Mouse (Mus musculus): ENCODE measurements at regions not wholly inside any gene's neighbourhood (a gene's known extent, or its start where the extent isn't known, plus 50 kb on each side); places are given as distances from the start of the nearest gene placed in this dataset.
A peak's percentile ranks its signal among the peaks of the same experiment; 100 is the strongest.

GRCm38 (mm10) chr7:79543231-79544071, 74.0 kb downstream of the Rhcg start:
- Histone ChIP-seq H3K4me3 (ENCODE audit: low read depth, low read length) (peak overlapping the region; percentile 21; the same call in 1 of the 2 replicates), H3K4me1 (ENCODE audit: control insufficient read depth, insufficient read depth, low read length) (peaks cover 16% of the 10 kb centered on the region), H3K4me2 (ENCODE audit: low read depth) (peak overlapping the region; percentile 44), H3K27ac (ENCODE audit: low read depth, low read length) (peak overlapping the region; percentile 96), H3K36me3 (ENCODE audit: control insufficient read depth, insufficient read depth, low read length) (no peaks in the 10 kb centered on the region), H3K27me3 (ENCODE audit: control insufficient read depth, insufficient read depth, low read length) (peaks cover 72% of the 10 kb centered on the region), H3K9ac (ENCODE audit: low read length) (peak overlapping the region; percentile 69), H3K9me3 (ENCODE audit: control insufficient read depth, low read length) (no peaks in the 10 kb centered on the region)
- DNase-seq (ENCODE audit: low spot score), result peak; percentile 67
- WGBS, result under 1% methylated on average over 58 of the region's 58 CpGs
- peak; percentile 58 for ATAC-seq (ENCODE audit: insufficient read depth, low FRiP score, low TSS enrichment)

DNA sequence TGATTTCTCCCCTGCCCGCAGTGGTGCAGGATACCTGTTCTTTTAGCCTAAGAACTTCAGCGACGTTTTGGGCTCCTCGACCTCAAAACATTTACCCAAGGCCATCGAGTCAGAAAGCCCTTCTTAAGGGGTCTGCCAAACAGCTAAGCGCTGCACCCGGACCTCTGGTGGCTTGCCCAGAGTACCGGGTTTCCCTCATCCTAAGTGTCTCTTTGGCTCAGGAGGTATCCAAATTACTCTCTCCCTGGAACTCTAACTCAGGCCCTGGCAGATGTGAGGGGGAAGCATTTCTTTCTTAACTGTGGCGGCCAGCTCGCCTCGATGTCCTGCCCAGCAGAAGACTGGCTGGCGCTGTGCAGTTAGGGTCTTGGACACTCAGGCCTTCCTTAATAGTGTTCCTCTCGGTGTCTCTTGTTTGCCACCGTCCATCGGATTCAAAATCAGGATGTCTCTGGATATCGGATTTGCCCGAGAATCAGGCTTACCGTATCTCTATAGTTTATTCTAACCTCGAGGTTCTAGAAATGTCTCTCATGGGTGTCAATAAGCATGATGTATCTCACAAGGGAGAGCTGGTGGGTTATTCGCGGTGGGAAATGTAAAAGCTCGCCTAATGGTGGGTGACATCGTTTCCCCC, 75.0 kb downstream of the Rhcg start:
- peaks cover 16% of the 10 kb centered on the region for H3K4me1 ChIP-seq (ENCODE audit: control insufficient read depth, insufficient read depth, low read length)

DNA sequence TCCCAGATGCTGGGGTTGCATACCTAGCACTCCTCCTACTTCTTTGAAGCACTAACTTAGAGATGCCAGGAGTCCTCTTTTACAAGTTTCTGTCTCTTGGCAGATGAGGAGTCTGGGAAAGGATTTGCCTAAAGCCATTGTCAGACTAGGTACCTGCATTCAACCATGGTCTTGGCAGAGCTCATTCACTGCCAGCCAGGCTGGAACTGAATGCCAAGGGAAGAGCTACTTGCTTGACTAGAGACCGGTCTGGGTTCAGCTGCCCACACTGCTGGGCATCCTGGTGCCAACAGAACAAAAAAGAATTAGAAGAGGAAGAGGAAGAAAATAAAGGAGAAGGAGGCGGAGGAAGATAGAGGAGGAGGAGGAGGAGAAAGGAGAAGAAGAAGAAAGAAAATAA, 74.1 kb upstream of the Polg start:
- H3K9ac ChIP-seq (ENCODE audit: low read length), result no peak overlapping the region
- 20% methylated on average over 2 of the region's 2 CpGs for WGBS
- peaks cover 20% of the 10 kb centered on the region for H3K4me1 ChIP-seq (ENCODE audit: control insufficient read depth, insufficient read depth, low read length)
- peaks cover 68% of the 10 kb centered on the region for H3K27me3 ChIP-seq (ENCODE audit: control insufficient read depth, insufficient read depth, low read length)
- no peak overlapping the region for H3K4me3 ChIP-seq (ENCODE audit: low read depth, low read length)
- H3K27ac ChIP-seq (ENCODE audit: low read depth, low read length), result no peak overlapping the region
- no peaks in the 10 kb centered on the region for H3K36me3 ChIP-seq (ENCODE audit: control insufficient read depth, insufficient read depth, low read length)
- ATAC-seq (ENCODE audit: insufficient read depth, low FRiP score, low TSS enrichment), result no peak
- no peak overlapping the region for H3K4me2 ChIP-seq (ENCODE audit: low read depth)
- no peak for DNase-seq (ENCODE audit: low spot score)
- no peaks in the 10 kb centered on the region for H3K9me3 ChIP-seq (ENCODE audit: control insufficient read depth, low read length)

More for the DNA sequence above, 75.0 kb downstream of the Rhcg start:
- Histone ChIP-seq H3K27me3 (ENCODE audit: control insufficient read depth, insufficient read depth, low read length) (peaks cover 69% of the 10 kb centered on the region), H3K4me3 (ENCODE audit: low read depth, low read length) (no peak overlapping the region), H3K9me3 (ENCODE audit: control insufficient read depth, low read length) (no peaks in the 10 kb centered on the region), H3K9ac (ENCODE audit: low read length) (peak overlapping the region; percentile 69; the same call in 1 of the 2 replicates), H3K4me2 (ENCODE audit: low read depth) (no peak overlapping the region), H3K36me3 (ENCODE audit: control insufficient read depth, insufficient read depth, low read length) (no peaks in the 10 kb centered on the region), H3K27ac (ENCODE audit: low read depth, low read length) (peak overlapping the region; percentile 96)
- ATAC-seq (ENCODE audit: insufficient read depth, low FRiP score, low TSS enrichment) (no peak), DNase-seq (ENCODE audit: low spot score) (peak; percentile 31)
- 3% methylated on average over 23 of the region's 23 CpGs for WGBS

DNA sequence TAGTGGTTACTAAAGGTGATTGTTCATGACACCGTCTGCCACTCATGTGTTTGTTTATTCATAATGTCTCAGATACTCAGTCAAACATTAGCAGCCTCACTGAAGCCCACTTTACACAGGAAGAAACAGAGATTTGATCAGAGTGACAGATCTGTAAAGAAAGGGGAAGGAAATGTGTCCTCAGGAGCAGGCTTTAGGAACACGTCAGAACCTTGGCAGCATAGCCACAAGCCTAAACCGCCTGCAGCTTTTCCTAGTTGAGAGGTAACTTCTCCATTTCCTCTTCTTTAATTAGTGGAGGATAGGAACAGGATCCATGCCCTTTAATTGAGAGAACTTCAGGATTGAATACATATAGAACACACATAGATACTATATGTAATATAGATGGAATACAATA, 73.3 kb upstream of the Polg start:
- ATAC-seq (ENCODE audit: insufficient read depth, low FRiP score, low TSS enrichment) (no peak), DNase-seq (ENCODE audit: low spot score) (no peak)
- WGBS, result 6% methylated on average over 3 of the region's 3 CpGs
- Histone ChIP-seq H3K4me3 (ENCODE audit: low read depth, low read length) (no peak overlapping the region), H3K9me3 (ENCODE audit: control insufficient read depth, low read length) (no peaks in the 10 kb centered on the region), H3K36me3 (ENCODE audit: control insufficient read depth, insufficient read depth, low read length) (no peaks in the 10 kb centered on the region), H3K4me1 (ENCODE audit: control insufficient read depth, insufficient read depth, low read length) (peaks cover 14% of the 10 kb centered on the region), H3K9ac (ENCODE audit: low read length) (no peak overlapping the region), H3K27me3 (ENCODE audit: control insufficient read depth, insufficient read depth, low read length) (peaks cover 68% of the 10 kb centered on the region), H3K27ac (ENCODE audit: low read depth, low read length) (no peak overlapping the region), H3K4me2 (ENCODE audit: low read depth) (no peak overlapping the region)

GRCm38 (mm10) chr7:79536157-79536641, 70.0 kb upstream of the Polg start:
- Histone ChIP-seq H3K4me2 (ENCODE audit: low read depth) (peak overlapping the region; percentile 63), H3K36me3 (ENCODE audit: control insufficient read depth, insufficient read depth, low read length) (peaks cover 2% of the 10 kb centered on the region; the same call in 1 of the 2 replicates), H3K9me3 (ENCODE audit: control insufficient read depth, low read length) (no peaks in the 10 kb centered on the region), H3K4me3 (ENCODE audit: low read depth, low read length) (peak overlapping the region; percentile 38), H3K9ac (ENCODE audit: low read length) (peak overlapping the region; percentile 79), H3K27me3 (ENCODE audit: control insufficient read depth, insufficient read depth, low read length) (peaks cover 70% of the 10 kb centered on the region), H3K4me1 (ENCODE audit: control insufficient read depth, insufficient read depth, low read length) (peaks cover 31% of the 10 kb centered on the region), H3K27ac (ENCODE audit: low read depth, low read length) (peak overlapping the region; percentile 99)
- ATAC-seq (ENCODE audit: insufficient read depth, low FRiP score, low TSS enrichment) (peak; percentile 72), DNase-seq (ENCODE audit: low spot score) (no peak)
- WGBS, result 0% methylated on average over 27 of the region's 27 CpGs

GRCm38 (mm10) chr7:79535251-79536111, 69.3 kb upstream of the Polg start:
- peak overlapping the region; percentile 99 for H3K27ac ChIP-seq (ENCODE audit: low read depth, low read length)
- peak overlapping the region; percentile 38 for H3K4me3 ChIP-seq (ENCODE audit: low read depth, low read length)
- peak; percentile 68 for ATAC-seq (ENCODE audit: insufficient read depth, low FRiP score, low TSS enrichment)
- peak overlapping the region; percentile 79 for H3K9ac ChIP-seq (ENCODE audit: low read length)
- 0% methylated on average over 44 of the region's 66 CpGs for WGBS
- peaks cover 67% of the 10 kb centered on the region for H3K27me3 ChIP-seq (ENCODE audit: control insufficient read depth, insufficient read depth, low read length)
- peaks cover 2% of the 10 kb centered on the region; the same call in 1 of the 2 replicates for H3K36me3 ChIP-seq (ENCODE audit: control insufficient read depth, insufficient read depth, low read length)
- H3K9me3 ChIP-seq (ENCODE audit: control insufficient read depth, low read length), result no peaks in the 10 kb centered on the region
- H3K4me1 ChIP-seq (ENCODE audit: control insufficient read depth, insufficient read depth, low read length), result peaks cover 32% of the 10 kb centered on the region
- DNase-seq (ENCODE audit: low spot score), result peak; percentile 90
- peak overlapping the region; percentile 63 for H3K4me2 ChIP-seq (ENCODE audit: low read depth)

- Histone ChIP-seq H3K4me1 (ENCODE audit: control insufficient read depth, insufficient read depth, low read length) (peaks cover 32% of the 10 kb centered on the region), H3K36me3 (ENCODE audit: control insufficient read depth, insufficient read depth, low read length) (peaks cover 2% of the 10 kb centered on the region; the same call in 1 of the 2 replicates), H3K4me3 (ENCODE audit: low read depth, low read length) (no peak overlapping the region), H3K9me3 (ENCODE audit: control insufficient read depth, low read length) (no peaks in the 10 kb centered on the region), H3K27me3 (ENCODE audit: control insufficient read depth, insufficient read depth, low read length) (peaks cover 65% of the 10 kb centered on the region), H3K9ac (ENCODE audit: low read length) (peak overlapping the region; percentile 1), H3K4me2 (ENCODE audit: low read depth) (peak overlapping the region; percentile 63), H3K27ac (ENCODE audit: low read depth, low read length) (peak overlapping the region; percentile 99)
- WGBS, result 7% methylated on average over 7 of the region's 7 CpGs
- ATAC-seq (ENCODE audit: insufficient read depth, low FRiP score, low TSS enrichment), result peak; percentile 33
- DNase-seq (ENCODE audit: low spot score), result no peak
These were observed 68.7 kb upstream of the Polg start for GRCm38 (mm10) chr7:79534819-79535218.

DNA sequence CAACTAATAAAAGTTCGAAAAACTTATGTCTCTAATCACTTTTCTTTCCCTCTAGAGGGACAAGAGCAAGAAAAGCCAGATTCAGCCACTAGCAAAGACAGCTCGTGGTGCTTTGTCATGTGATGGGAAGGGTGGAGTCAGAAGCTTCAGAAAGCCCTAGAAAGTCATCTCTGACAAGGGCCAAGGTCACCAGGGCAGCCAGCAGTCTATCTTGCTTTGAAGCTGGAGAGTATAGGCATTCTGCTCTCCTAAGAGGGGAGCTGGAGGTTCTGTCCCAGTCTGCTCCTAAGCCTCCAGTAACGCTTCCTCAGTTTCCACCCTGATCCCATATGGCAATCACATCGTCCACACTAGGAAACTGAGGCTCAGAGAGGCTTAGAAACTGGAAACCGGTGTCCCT, 68.2 kb upstream of the Polg start:
- Histone ChIP-seq H3K9me3 (ENCODE audit: control insufficient read depth, low read length) (no peaks in the 10 kb centered on the region), H3K27ac (ENCODE audit: low read depth, low read length) (peak overlapping the region; percentile 99), H3K4me2 (ENCODE audit: low read depth) (peak overlapping the region; percentile 63; the same call in 1 of the 2 replicates), H3K36me3 (ENCODE audit: control insufficient read depth, insufficient read depth, low read length) (peaks cover 2% of the 10 kb centered on the region; the same call in 1 of the 2 replicates), H3K9ac (ENCODE audit: low read length) (peak overlapping the region; percentile 1; the same call in 1 of the 2 replicates), H3K4me3 (ENCODE audit: low read depth, low read length) (no peak overlapping the region), H3K27me3 (ENCODE audit: control insufficient read depth, insufficient read depth, low read length) (peaks cover 64% of the 10 kb centered on the region), H3K4me1 (ENCODE audit: control insufficient read depth, insufficient read depth, low read length) (peaks cover 32% of the 10 kb centered on the region)
- ATAC-seq (ENCODE audit: insufficient read depth, low FRiP score, low TSS enrichment), result no peak
- no peak for DNase-seq (ENCODE audit: low spot score)
- 6% methylated on average over 5 of the region's 5 CpGs for WGBS

Data from neural tube, embryonic 11.5 days (tissue).